Comparison of ENCODE assay signal across 8 mouse cellular contexts in genomic region chr6:121109998-121110603, GRCm38 (mm10). TPM values are rescaled to one million over a fixed set of nuclear protein-coding genes. Genes with fewer than 3 reads are reported as not detected.
DNase-seq lines count a peak whose midpoint lies in the region; ATAC-seq and TF ChIP-seq lines count a peak whose summit lies in the region.

No protein-coding gene starts in this region.

- H3K9ac ChIP-seq in MEL (ENCODE audit: control insufficient read depth, low read depth, low read length, poor library complexity, severe bottlenecking), result peak overlapping the region; percentile 86
- H3K9ac ChIP-seq in forebrain, postnatal 0 days, result peak overlapping the region; percentile 82
- H3K9ac ChIP-seq in lung, embryonic 16.5 days (ENCODE audit: low read length), result peak overlapping the region; percentile 93

- 1% methylated on average over 20 of the region's 42 CpGs for WGBS in cerebellum, adult 2 months
- WGBS in forebrain, postnatal 0 days, result under 1% methylated on average over 36 of the region's 42 CpGs
- WGBS in lung, embryonic 16.5 days, result under 1% methylated on average over 38 of the region's 42 CpGs

- no peak for TF ChIP-seq RAD21 in MEL (IDR thresholded peaks at IDR 0.05; ENCODE audit: low read depth, low read length)

- peaks cover 38% of the 10 kb centered on the region for H3K79me2 ChIP-seq in MEL (ENCODE audit: control insufficient read depth, insufficient read depth, low read length, poor library complexity)

- peaks cover 0 to 19% of the 10 kb centered on the region in 2 experiments; a peak in 2 of 4 replicates for H3K36me3 ChIP-seq in MEL (ENCODE audit: control insufficient read depth in 1 of 2, insufficient read depth in 2 of 2, low read length in 2 of 2)
- no peaks in the 10 kb centered on the region; the same call in 1 of the 2 replicates for H3K36me3 ChIP-seq in forebrain, postnatal 0 days (ENCODE audit: insufficient read depth)
- H3K36me3 ChIP-seq in lung, embryonic 16.5 days (ENCODE audit: control insufficient read depth, insufficient read depth, low read length), result no peaks in the 10 kb centered on the region

- H3K27me3 ChIP-seq in MEL (ENCODE audit: control insufficient read depth in 1 of 2, insufficient read depth in 2 of 2, low read length in 2 of 2), result no peaks in the 10 kb centered on the region
- no peaks in the 10 kb centered on the region for H3K27me3 ChIP-seq in cerebellum, adult 2 months (ENCODE audit: control insufficient read depth, insufficient read depth, low read length)
- no peaks in the 10 kb centered on the region for H3K27me3 ChIP-seq in forebrain, postnatal 0 days (ENCODE audit: insufficient read depth, low read length)
- H3K27me3 ChIP-seq in lung, embryonic 16.5 days (ENCODE audit: control insufficient read depth, insufficient read depth, low read depth, low read length), result no peaks in the 10 kb centered on the region

- H3K4me2 ChIP-seq in forebrain, postnatal 0 days (ENCODE audit: low read depth), result peak overlapping the region; percentile 93
- H3K4me2 ChIP-seq in lung, embryonic 16.5 days (ENCODE audit: low read depth, low read length), result peak overlapping the region; percentile 92

- ATAC-seq in forebrain, postnatal 0 days, result peak; percentile 98
- ATAC-seq in hematopoietic stem cell, adult 5-6 weeks (replicated peaks in 1 of 2; ENCODE audit: insufficient read depth in 1 of 2, low FRiP score in 2 of 2, low TSS enrichment in 1 of 2, low read depth in 1 of 2, poor library complexity in 2 of 2, severe bottlenecking in 2 of 2), result peak; percentile 97 to 98
- ATAC-seq in lung, embryonic 16.5 days (ENCODE audit: low read depth), result peak; percentile 97

- no peak for TF ChIP-seq CTCF in MEL (IDR thresholded peaks at IDR 0.05 in 2 of 3, conservative IDR thresholded peaks at IDR 0.05 in 1 of 3; ENCODE audit: control insufficient read depth in 1 of 3, insufficient read depth in 1 of 3, low read depth in 2 of 3, low read length in 3 of 3, poor library complexity in 1 of 3, severe bottlenecking in 1 of 3)
- TF ChIP-seq CTCF in cerebellum, adult 2 months (IDR thresholded peaks at IDR 0.05; ENCODE audit: borderline replicate concordance, insufficient read depth, low read depth, low read length), result no peak
- no peak for TF ChIP-seq CTCF in forebrain, postnatal 0 days (IDR thresholded peaks at IDR 0.05; ENCODE audit: low read depth)

- DNase-seq in MEL (ENCODE audit: low read depth, low spot score), result peak; percentile 99
- DNase-seq in cerebellum, adult 2 months, result peak; percentile 94 to 96
- peak; percentile 96 for DNase-seq in forebrain, postnatal 0 days
- DNase-seq in layer of hippocampus, adult 9-10 months (ENCODE audit: low spot score), result peak; percentile 91
- peak; percentile 96 for DNase-seq in ovary, postnatal 10 days (ENCODE audit: low spot score)
- DNase-seq in thymus, postnatal 10 days (ENCODE audit: low spot score in 2 of 2), result peak; percentile 83 to 88

- TF ChIP-seq EP300 in MEL (IDR thresholded peaks at IDR 0.05; ENCODE audit: low read depth in 1 of 2, low read length in 2 of 2), result no peak

- TF ChIP-seq POLR2A in MEL (IDR thresholded peaks at IDR 0.05; ENCODE audit: control insufficient read depth in 1 of 2, insufficient read depth in 1 of 2, low read depth in 1 of 2, low read length in 2 of 2, poor library complexity in 1 of 2), result peak; percentile 64 to 80; a peak in 2 of 4 replicates
- TF ChIP-seq POLR2A in cerebellum, adult 2 months (IDR thresholded peaks at IDR 0.05; ENCODE audit: borderline replicate concordance, insufficient read depth, low read length), result peak; percentile 69

- no peaks in the 10 kb centered on the region for H3K9me3 ChIP-seq in MEL (replicated peaks; ENCODE audit: insufficient read depth, low read length)
- H3K9me3 ChIP-seq in forebrain, postnatal 0 days (ENCODE audit: low read length), result no peaks in the 10 kb centered on the region
- H3K9me3 ChIP-seq in lung, embryonic 16.5 days (ENCODE audit: control insufficient read depth, low read length), result no peaks in the 10 kb centered on the region

- peak overlapping the region; percentile 88 for H3K27ac ChIP-seq in MEL (ENCODE audit: control insufficient read depth, low read depth, low read length)
- peak overlapping the region; percentile 98 for H3K27ac ChIP-seq in cerebellum, adult 2 months (ENCODE audit: insufficient read depth, low read length)
- H3K27ac ChIP-seq in forebrain, postnatal 0 days (ENCODE audit: low read depth, low read length), result peak overlapping the region; percentile 91
- H3K27ac ChIP-seq in lung, embryonic 16.5 days (ENCODE audit: low read length), result peak overlapping the region; percentile 82

- H3K4me3 ChIP-seq in MEL (ENCODE audit: control insufficient read depth in 1 of 2, insufficient read depth in 1 of 2, low read depth in 2 of 2, low read length in 2 of 2), result peak overlapping the region; percentile 67 to 90
- H3K4me3 ChIP-seq in cerebellum, adult 2 months (replicated peaks; ENCODE audit: insufficient read depth, low read depth, low read length), result peak overlapping the region; percentile 91
- H3K4me3 ChIP-seq in forebrain, postnatal 0 days (ENCODE audit: low read depth, low read length), result peak overlapping the region; percentile 90
- peak overlapping the region; percentile 97 for H3K4me3 ChIP-seq in lung, embryonic 16.5 days (ENCODE audit: low read length)

- peaks cover 2 to 29% of the 10 kb centered on the region in 2 experiments; a peak in 3 of 4 replicates for H3K4me1 ChIP-seq in MEL (ENCODE audit: control insufficient read depth in 1 of 2, insufficient read depth in 2 of 2, low read length in 2 of 2)
- H3K4me1 ChIP-seq in cerebellum, adult 2 months (ENCODE audit: control insufficient read depth, insufficient read depth, low read length), result peaks cover 16% of the 10 kb centered on the region
- H3K4me1 ChIP-seq in forebrain, postnatal 0 days (ENCODE audit: insufficient read depth), result peaks cover 10% of the 10 kb centered on the region
- peaks cover 39% of the 10 kb centered on the region for H3K4me1 ChIP-seq in lung, embryonic 16.5 days (replicated peaks; ENCODE audit: control insufficient read depth, insufficient read depth, low read length)

TF ChIP-seq in MEL, 35 proteins besides CTCF, POLR2A, EP300 and RAD21:
- TF ChIP-seq MAFK (IDR thresholded peaks at IDR 0.05; ENCODE audit: borderline replicate concordance, low read depth, low read length) (no peak), TCF12 (IDR thresholded peaks at IDR 0.05; ENCODE audit: low read depth, low read length) (0 out of 2 replicates have a peak, but pooled peaks have one; percentile 16), MYC (IDR thresholded peaks at IDR 0.05; ENCODE audit: low read depth, low read length) (no peak), TBP (IDR thresholded peaks at IDR 0.05; ENCODE audit: low read depth, low read length) (peak; percentile 66), CHD2 (IDR thresholded peaks at IDR 0.05; ENCODE audit: low read length) (no peak), ETS1 (IDR thresholded peaks at IDR 0.05; ENCODE audit: low read depth, low read length) (no peak), BHLHE40 (IDR thresholded peaks at IDR 0.05; ENCODE audit: borderline replicate concordance, low read depth, low read length) (no peak), USF1 (IDR thresholded peaks at IDR 0.05; ENCODE audit: low read depth, low read length) (0 out of 2 replicates have a peak, but pooled peaks have one; percentile 11), SIN3A (IDR thresholded peaks at IDR 0.05; ENCODE audit: low read length) (peak; percentile 95), MEF2A (IDR thresholded peaks at IDR 0.05; ENCODE audit: extremely low read depth, insufficient replicate concordance, low read depth, low read length, poor library complexity, severe bottlenecking) (no peak), GATA1 (IDR thresholded peaks at IDR 0.05; ENCODE audit: low read depth, low read length) (peak; percentile 58; the same call in 1 of the 2 replicates), MXI1 (IDR thresholded peaks at IDR 0.05; ENCODE audit: low read depth, low read length) (peak; percentile 47), HCFC1 (IDR thresholded peaks at IDR 0.05; ENCODE audit: low read depth, low read length) (peak; percentile 62; the same call in 1 of the 2 replicates), SMC3 (IDR thresholded peaks at IDR 0.05; ENCODE audit: low read depth, low read length) (no peak), ZNF384 (IDR thresholded peaks at IDR 0.05; ENCODE audit: low read depth, low read length) (no peak), MAZ (IDR thresholded peaks at IDR 0.05; ENCODE audit: low read depth, low read length) (no peak; the same call in 1 of the 2 replicates), NRF1 (IDR thresholded peaks at IDR 0.05; ENCODE audit: insufficient read depth, low read depth, low read length, poor library complexity, severe bottlenecking) (no peak), UBTF (IDR thresholded peaks at IDR 0.05; ENCODE audit: borderline replicate concordance, insufficient read depth, low read depth, low read length) (no peak), NELFE (IDR thresholded peaks at IDR 0.05; ENCODE audit: low read depth, low read length) (peak; percentile 59), TAL1 (IDR thresholded peaks at IDR 0.05; ENCODE audit: low read length) (peak; percentile 20; the same call in 1 of the 2 replicates), MAX (IDR thresholded peaks at IDR 0.05; ENCODE audit: low read length) (no peak), POLR2AphosphoS5 (IDR thresholded peaks at IDR 0.05; ENCODE audit: borderline replicate concordance, low read depth, low read length) (no peak), CHD1 (IDR thresholded peaks at IDR 0.05; ENCODE audit: low read depth, low read length) (peak; percentile 99)

RNA-seq across cellular contexts. Expression of gene Mical3, which starts 20.7 kb away (rescaled TPM):
- total RNA-seq in MEL (2012; rRNA removed), result 19.8 and 24.7 TPM in 2 replicates
- 100 to 1,000 TPM in 1 of 2 experiments, 10 to 100 TPM in 1; 31.4 to 125 TPM for polyA plus RNA-seq in MEL (2012; ENCODE audit: insufficient read depth in 1 of 2, insufficient read length in 2 of 2, low read depth in 1 of 2, low replicate concordance in 2 of 2, missing spikeins in 1 of 2)
- polyA plus RNA-seq in cerebellum, adult 2 months (2012; rRNA removed), result 75.7 and 82.7 TPM in 2 replicates
- 59.3 and 78.7 TPM in 2 replicates for total RNA-seq in forebrain, postnatal 0 days (2014; rRNA removed)
- 9.3 and 17.5 TPM in 2 replicates for polyA plus RNA-seq in forebrain, postnatal 0 days (2015; fragmentation: Nextera tagmentation; extraction: Ambion mirVana)
- 6.6 and 8.1 TPM in 2 replicates for total RNA-seq in hematopoietic stem cell, adult 5-6 weeks (2017)
- polyA plus RNA-seq in lung, embryonic 16.5 days (2015; fragmentation: Nextera tagmentation; extraction: Ambion mirVana), result 15.9 and 18.0 TPM in 2 replicates

Comparison
In these comparisons a context has a peak if more than half of its experiments do, and no peak if none do; other contexts are left out.
1. Peak in every context shown above with its lines: DNase-seq, ATAC-seq, H3K4me3 ChIP-seq and H3K27ac ChIP-seq.